In the genomic region with DNA sequence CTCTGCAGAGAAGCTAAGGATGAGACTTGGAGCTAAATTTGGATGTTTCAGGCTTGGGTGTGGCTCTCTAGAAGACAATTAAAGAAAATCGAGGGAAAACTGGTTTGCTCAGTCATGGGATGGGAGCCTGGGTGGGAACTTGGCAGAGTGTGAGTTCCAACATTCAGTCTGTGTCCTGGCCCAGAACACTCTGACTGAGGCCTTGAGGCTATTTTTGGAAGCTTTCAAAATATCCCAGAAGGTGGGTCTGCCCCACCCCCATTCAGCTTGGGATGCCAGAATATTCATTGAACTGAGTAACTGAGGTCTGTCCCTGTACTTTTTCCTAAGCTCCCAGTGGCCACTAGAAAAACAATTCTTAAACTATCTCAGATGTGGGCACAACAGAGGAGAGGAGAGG, we compare ENCODE assay signal across 10 mouse cellular contexts. TPM values are rescaled to one million over a fixed set of nuclear protein-coding genes. Genes with fewer than 3 reads are reported as not detected.
DNase-seq lines count a peak whose midpoint lies in the region; ATAC-seq and TF ChIP-seq lines count a peak whose summit lies in the region.
"Had no signal": no experiment of that assay in that cellular context is flagged by ENCODE, and none has a peak within 500 bp of the region (broad histone marks: within the 10 kb centered on the region; RNA-seq: fewer than 3 reads in every experiment).

No protein-coding gene starts in this region.

- ATAC-seq in embryonic facial prominence, embryonic 11.5 days (replicated peaks; ENCODE audit: insufficient number of reproducible peaks, low FRiP score, low TSS enrichment, low read depth), result no peak
- ATAC-seq: CD4-positive, CD25-positive, alpha-beta regulatory T cell, adult 4 months had no signal

- 47% methylated on average over 1 of the region's 1 CpGs for WGBS in embryonic facial prominence, embryonic 11.5 days
- WGBS in embryonic facial prominence, embryonic 10.5 days, result 51% methylated on average over 1 of the region's 1 CpGs
- WGBS in thymus, adult 2 months, result 100% methylated on average over 1 of the region's 1 CpGs

- no peaks in the 10 kb centered on the region for H3K27me3 ChIP-seq in embryonic facial prominence, embryonic 11.5 days (ENCODE audit: control insufficient read depth, insufficient read depth, low read length)
- H3K27me3 ChIP-seq in embryonic facial prominence, embryonic 10.5 days (replicated peaks; ENCODE audit: low read depth, poor library complexity, severe bottlenecking), result peaks cover 11% of the 10 kb centered on the region
- no peaks in the 10 kb centered on the region for H3K27me3 ChIP-seq in thymus, adult 2 months (ENCODE audit: control insufficient read depth, insufficient read depth, low read length)

- H3K9ac ChIP-seq in embryonic facial prominence, embryonic 11.5 days (replicated peaks; ENCODE audit: low read length), result no peak overlapping the region
- H3K9ac ChIP-seq in ES-E14 (ENCODE audit: insufficient read depth, low read depth, low read length, poor library complexity, severe bottlenecking), result no peak overlapping the region
- H3K9ac ChIP-seq: liver, embryonic 14.5 days had no signal

- no peak for TF ChIP-seq POLR2A in thymus, adult 2 months (IDR thresholded peaks at IDR 0.05; ENCODE audit: control insufficient read depth, extremely low read depth, insufficient read depth, low read length, poor library complexity)

- no peaks in the 10 kb centered on the region for H3K36me3 ChIP-seq in embryonic facial prominence, embryonic 11.5 days (replicated peaks; ENCODE audit: control insufficient read depth, insufficient read depth, low read depth, low read length)
- H3K36me3 ChIP-seq in embryonic facial prominence, embryonic 10.5 days (replicated peaks), result no peaks in the 10 kb centered on the region
- H3K36me3 ChIP-seq in ES-E14 (ENCODE audit: control insufficient read depth, insufficient read depth, low read length, poor library complexity, severe bottlenecking), result no peaks in the 10 kb centered on the region
- H3K36me3 ChIP-seq in thymus, adult 2 months (ENCODE audit: control insufficient read depth, insufficient read depth, low read length), result no peaks in the 10 kb centered on the region

- DNase-seq in embryonic facial prominence, embryonic 11.5 days (ENCODE audit: low spot score), result peak; percentile 4
- no peak for DNase-seq in embryonic facial prominence, embryonic 10.5 days (ENCODE audit: low spot score)
- DNase-seq in ES-E14 (ENCODE audit: low read depth, low spot score), result peak; percentile 24
- peak; percentile 45 for DNase-seq in gastrocnemius, adult 18-20 months (ENCODE audit: low spot score)
- peak; percentile 17 to 18 for DNase-seq in kidney, adult 8-10 months
- DNase-seq in layer of hippocampus, adult 11-12 months (ENCODE audit: low spot score), result no peak
- DNase-seq in neural tube, embryonic 10.5 days (ENCODE audit: extremely low spot score, low spot score), result no peak
- DNase-seq in thymus, adult 2 months, result no peak

- H3K27ac ChIP-seq in embryonic facial prominence, embryonic 11.5 days (replicated peaks; ENCODE audit: low read depth, low read length), result no peak overlapping the region
- H3K27ac ChIP-seq in embryonic facial prominence, embryonic 10.5 days (replicated peaks), result no peak overlapping the region
- H3K27ac ChIP-seq in ES-E14 (ENCODE audit: insufficient read depth, low read depth, low read length, poor library complexity, severe bottlenecking), result no peak overlapping the region
- H3K27ac ChIP-seq in thymus, adult 2 months (ENCODE audit: control insufficient read depth, insufficient read depth, low read length), result no peak overlapping the region
- H3K27ac ChIP-seq: liver, embryonic 14.5 days had no signal

- in situ Hi-C loops in ES-E14 (cut with MboI; ENCODE audit: low sequenced_read_pairs in 2 of 2, unreplicated experiment in 2 of 2), result no loop called here

- H3K4me1 ChIP-seq in embryonic facial prominence, embryonic 11.5 days (ENCODE audit: control insufficient read depth, insufficient read depth, low read length), result no peaks in the 10 kb centered on the region
- no peaks in the 10 kb centered on the region for H3K4me1 ChIP-seq in embryonic facial prominence, embryonic 10.5 days
- H3K4me1 ChIP-seq in ES-E14 (ENCODE audit: control insufficient read depth in 2 of 2, insufficient read depth in 2 of 2, low read length in 2 of 2, poor library complexity in 1 of 2), result 0 out of 4 replicates have a peak, but pooled peaks cover 0 to 2% of the 10 kb centered on the region in 2 experiments
- H3K4me1 ChIP-seq in thymus, adult 2 months (replicated peaks; ENCODE audit: control insufficient read depth, insufficient read depth, low read length), result no peaks in the 10 kb centered on the region

- H3K9me3 ChIP-seq in embryonic facial prominence, embryonic 11.5 days (replicated peaks; ENCODE audit: control insufficient read depth, low read length), result no peaks in the 10 kb centered on the region
- H3K9me3 ChIP-seq in embryonic facial prominence, embryonic 10.5 days, result no peaks in the 10 kb centered on the region
- no peaks in the 10 kb centered on the region for H3K9me3 ChIP-seq in ES-E14 (ENCODE audit: control insufficient read depth, insufficient read depth, low read depth, low read length)

- no peak for TF ChIP-seq CTCF in thymus, adult 2 months (IDR thresholded peaks at IDR 0.05; ENCODE audit: borderline replicate concordance, control insufficient read depth, extremely low read depth, insufficient read depth, low read length, poor library complexity)

- H3K4me3 ChIP-seq in embryonic facial prominence, embryonic 11.5 days (ENCODE audit: low read depth, low read length), result no peak overlapping the region
- no peak overlapping the region for H3K4me3 ChIP-seq in embryonic facial prominence, embryonic 10.5 days
- H3K4me3 ChIP-seq in ES-E14 (ENCODE audit: insufficient read depth in 1 of 2, low read depth in 1 of 2, low read length in 2 of 2, poor library complexity in 1 of 2, severe bottlenecking in 1 of 2), result no peak overlapping the region
- H3K4me3 ChIP-seq in thymus, adult 2 months (ENCODE audit: control insufficient read depth, insufficient read depth, low read length), result no peak overlapping the region

- no peak overlapping the region for H3K4me2 ChIP-seq in embryonic facial prominence, embryonic 11.5 days (ENCODE audit: low read depth, low read length)

TF ChIP-seq in ES-E14, 5 proteins besides CTCF, POLR2A, EP300 and RAD21:
- no peak for TF ChIP-seq MAFK (IDR thresholded peaks at IDR 0.05; ENCODE audit: insufficient read depth, low read depth, low read length)
- no peak for TF ChIP-seq ZC3H11A (IDR thresholded peaks at IDR 0.05; ENCODE audit: borderline replicate concordance, low read depth, low read length)
- no peak for TF ChIP-seq ZNF384 (IDR thresholded peaks at IDR 0.05; ENCODE audit: low read depth, low read length)
- no peak for TF ChIP-seq CHD2 (IDR thresholded peaks at IDR 0.05; ENCODE audit: low read depth, low read length)
- no peak for TF ChIP-seq HCFC1 (IDR thresholded peaks at IDR 0.05; ENCODE audit: borderline replicate concordance, insufficient read depth, low read length)
TF ChIP-seq in ES-E14: peak in this region for 0.

RNA-seq across cellular contexts. Expression of gene Msn, which starts 43.0 kb away (rescaled TPM):
- polyA plus RNA-seq in embryonic facial prominence, embryonic 11.5 days (2014; fragmentation: Nextera tagmentation; extraction: Ambion mirVana), result 91.8 and 94.2 TPM in 2 replicates
- polyA plus RNA-seq in embryonic facial prominence, embryonic 10.5 days (2016; fragmentation: Nextera tagmentation; extraction: Ambion mirVana), result 91.7 and 109 TPM in 2 replicates
- 25.3 and 43.1 TPM in 2 replicates for total RNA-seq in ES-E14 (2012; rRNA removed)
- total RNA-seq in gastrocnemius, adult 18-20 months (2021), result 10 to 100 TPM; 18.9 to 33.7 TPM
- 205 and 237 TPM in 2 replicates for polyA plus RNA-seq in thymus, adult 2 months (2012; rRNA removed)

Comparison
In these comparisons a context has a peak if more than half of its experiments do, and no peak if none do; other contexts are left out.
1. DNase-seq: peak in embryonic facial prominence, embryonic 11.5 days (single experiment), ES-E14 (single experiment), gastrocnemius, adult 18-20 months (single experiment) and kidney, adult 8-10 months (2 of 2); none in embryonic facial prominence, embryonic 10.5 days (single experiment), layer of hippocampus, adult 11-12 months (single experiment), neural tube, embryonic 10.5 days (single experiment) and thymus, adult 2 months (single experiment).